Mouse (Mus musculus) granulocyte monocyte progenitor cell, adult 5-6 weeks (primary cell): Measurements from ENCODE around the gene Gpr153. TPM values are rescaled to one million over a fixed set of nuclear protein-coding genes. Genes with fewer than 3 reads are reported as not detected.

Experiments used
- ATAC-seq: replicated peaks from 2 replicates; pipeline ENCODE4 v1.8.0; 2016; ENCODE audit warnings: mild to moderate bottlenecking, moderate TSS enrichment, inconsistent platforms; ENCODE audit not compliant: poor library complexity, severe bottlenecking
- total RNA-seq, 2 experiments: library from RNA; stranded (forward) in 1 of 2; stranded (reverse) in 1 of 2; fragments of 200-712, 200-1000 nt in 1 of 2; fragments of >200 nt in 1 of 2; fragmentation: Nextera tagmentation in 1 of 2; gene quantifications; 2 replicates each; pipeline ENCODE4 v1.2.3; 2014 to 2017

Gpr153 gene
- total RNA-seq, 2 experiments from 2014 or later = not detected

- ATAC-seq = no peak
Observed at GRCm38 (mm10) chr4:152307542-152307941, 33.5 kb downstream of the Gpr153 start.

GRCm38 (mm10) chr4:152312186-152312585 lies 38.2 kb downstream of the Gpr153 start:
- no peak for ATAC-seq

- peak; percentile 23 for ATAC-seq
Observed at GRCm38 (mm10) chr4:152313211-152313632, 39.2 kb downstream of the Gpr153 start.

GRCm38 (mm10) chr4:152313934-152314333 lies 39.9 kb downstream of the Gpr153 start:
- ATAC-seq = no peak

GRCm38 (mm10) chr4:152315498-152316213 lies 41.6 kb downstream of the Gpr153 start:
- peak; percentile 59 for ATAC-seq

- ATAC-seq = no peak
Observed at GRCm38 (mm10) chr4:152317631-152318033, 43.6 kb downstream of the Gpr153 start.

GRCm38 (mm10) chr4:152318517-152319234 lies 44.6 kb downstream of the Gpr153 start, which contains the start of gene Rnf207:
Gene Rnf207 (minus strand): TSS chr4:152318993.
- ATAC-seq = peak; percentile 79

GRCm38 (mm10) chr4:152321464-152321863 lies 47.4 kb downstream of the Gpr153 start:
- no peak for ATAC-seq

GRCm38 (mm10) chr4:152324641-152325562 lies 50.9 kb downstream of the Gpr153 start:
- peak; percentile 1; the same call in 1 of the 2 replicates for ATAC-seq

GRCm38 (mm10) chr4:152325574-152326411 lies 51.8 kb downstream of the Gpr153 start, which contains the start of gene Rpl22:
Gene Rpl22 (plus strand): TSS chr4:152325742.
- peak; percentile 94 for ATAC-seq

- no peak for ATAC-seq
Observed at GRCm38 (mm10) chr4:152326543-152326942, 52.5 kb downstream of the Gpr153 start.

- 0 out of 2 replicates have a peak, but pooled peaks have one; percentile 12 for ATAC-seq
Observed at GRCm38 (mm10) chr4:152328691-152329090, 54.7 kb downstream of the Gpr153 start.

GRCm38 (mm10) chr4:152332952-152333351 lies 58.9 kb downstream of the Gpr153 start:
- ATAC-seq = peak; percentile 88

- ATAC-seq = no peak
Observed at GRCm38 (mm10) chr4:152333587-152333986, 59.6 kb downstream of the Gpr153 start.

Other genes starting within 250 kb of the Gpr153 start
- 9.2 and 15.7 TPM in 2 replicates for gene Zbtb48, start 246.6 kb upstream of the Gpr153 start, total RNA-seq (2014; fragmentation: Nextera tagmentation)
- gene Zbtb48, start 246.6 kb upstream of the Gpr153 start, total RNA-seq (2017) = 5.2 and 10.3 TPM in 2 replicates
- 1.6 and 3.2 TPM in 2 replicates for gene Tas1r1, start 235.7 kb upstream of the Gpr153 start, total RNA-seq (2014; fragmentation: Nextera tagmentation)
- gene Tas1r1, start 235.7 kb upstream of the Gpr153 start, total RNA-seq (2017) = 1.0 and 2.6 TPM in 2 replicates
- 33.7 and 36.5 TPM in 2 replicates for gene Nol9, start 234.9 kb upstream of the Gpr153 start, total RNA-seq (2014; fragmentation: Nextera tagmentation)
- gene Nol9, start 234.9 kb upstream of the Gpr153 start, total RNA-seq (2017) = 30.7 and 40.0 TPM in 2 replicates
- 0.34 and 7.6 TPM in 2 replicates for gene Plekhg5, start 201.7 kb upstream of the Gpr153 start, total RNA-seq (2014; fragmentation: Nextera tagmentation)
- gene Plekhg5, start 201.7 kb upstream of the Gpr153 start, total RNA-seq (2017) = 1.8 and 2.2 TPM in 2 replicates
- not detected in 2 replicates for gene Tnfrsf25, start 158.3 kb upstream of the Gpr153 start, total RNA-seq (2014; fragmentation: Nextera tagmentation)
- 1.6 TPM in 1 of 2 replicates, not detected in the other for gene Tnfrsf25, start 158.3 kb upstream of the Gpr153 start, total RNA-seq (2017)
- gene Espn, start 121.9 kb upstream of the Gpr153 start, total RNA-seq (2014; fragmentation: Nextera tagmentation) = 1.8 TPM in 1 of 2 replicates, not detected in the other
- 0.43 TPM in 1 of 2 replicates, not detected in the other for gene Espn, start 121.9 kb upstream of the Gpr153 start, total RNA-seq (2017)
- gene Hes2, start 115.4 kb upstream of the Gpr153 start, total RNA-seq (2014; fragmentation: Nextera tagmentation) = not detected in 2 replicates
- not detected in 2 replicates for gene Hes2, start 115.4 kb upstream of the Gpr153 start, total RNA-seq (2017)
- 124 and 134 TPM in 2 replicates for gene Acot7, start 96.1 kb upstream of the Gpr153 start, total RNA-seq (2014; fragmentation: Nextera tagmentation)
- gene Acot7, start 96.1 kb upstream of the Gpr153 start, total RNA-seq (2017) = 79.4 and 89.5 TPM in 2 replicates
- not detected in 2 replicates for gene Hes3, start 17.4 kb downstream of the Gpr153 start, total RNA-seq (2014; fragmentation: Nextera tagmentation)
- not detected in 2 replicates for gene Hes3, start 17.4 kb downstream of the Gpr153 start, total RNA-seq (2017)
- gene Icmt, start 23.0 kb downstream of the Gpr153 start, total RNA-seq (2014; fragmentation: Nextera tagmentation) = 14.3 and 17.9 TPM in 2 replicates
- gene Icmt, start 23.0 kb downstream of the Gpr153 start, total RNA-seq (2017) = 13.0 and 13.9 TPM in 2 replicates
- gene Rnf207, start 44.8 kb downstream of the Gpr153 start, total RNA-seq (2014; fragmentation: Nextera tagmentation) = not detected in 2 replicates
- not detected in 2 replicates for gene Rnf207, start 44.8 kb downstream of the Gpr153 start, total RNA-seq (2017)
- gene Rpl22, start 51.5 kb downstream of the Gpr153 start, total RNA-seq (2014; fragmentation: Nextera tagmentation) = 1,942 and 1,984 TPM in 2 replicates
- 2,435 and 2,975 TPM in 2 replicates for gene Rpl22, start 51.5 kb downstream of the Gpr153 start, total RNA-seq (2017)
- gene Chd5, start 64.4 kb downstream of the Gpr153 start, total RNA-seq (2014; fragmentation: Nextera tagmentation) = not detected in 2 replicates
- 0.04 TPM in 1 of 2 replicates, not detected in the other for gene Chd5, start 64.4 kb downstream of the Gpr153 start, total RNA-seq (2017)
- gene Nphp4, start 202.5 kb downstream of the Gpr153 start, total RNA-seq (2014; fragmentation: Nextera tagmentation) = 0.77 and 3.7 TPM in 2 replicates
- 0.17 and 0.31 TPM in 2 replicates for gene Nphp4, start 202.5 kb downstream of the Gpr153 start, total RNA-seq (2017)
- gene Kcnab2, start 203.6 kb downstream of the Gpr153 start, total RNA-seq (2014; fragmentation: Nextera tagmentation) = 84.3 and 85.6 TPM in 2 replicates
- 67.3 and 72.3 TPM in 2 replicates for gene Kcnab2, start 203.6 kb downstream of the Gpr153 start, total RNA-seq (2017)